Mouse (Mus musculus): Measurements from ENCODE around the gene Dnajc1.

Dnajc1 gene

DNA sequence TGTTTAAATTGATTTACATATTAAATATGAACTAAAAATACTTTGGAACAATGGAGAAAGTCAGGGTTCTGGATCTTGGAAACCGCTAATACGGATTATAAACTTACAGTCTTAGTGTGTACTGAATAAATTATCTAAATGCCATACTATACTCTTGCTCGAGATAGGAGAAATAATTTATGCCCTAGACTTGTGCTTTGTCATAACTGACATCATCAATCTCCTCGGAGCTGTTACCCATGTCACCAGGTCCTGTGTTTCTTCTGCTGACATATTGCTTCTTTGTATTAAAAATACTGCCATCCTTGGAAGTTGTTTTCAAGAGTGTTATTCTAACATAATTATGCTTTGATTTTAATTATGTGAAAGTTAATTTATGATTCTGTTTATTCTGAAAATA, 197.3 kb downstream of the Dnajc1 start:
- DNase-seq, result no peak

GRCm38 (mm10) chr2:18188367-18188766, 204.3 kb downstream of the Dnajc1 start:
- no peak for DNase-seq

GRCm38 (mm10) chr2:18183079-18183478, 209.6 kb downstream of the Dnajc1 start:
- no peak for DNase-seq

GRCm38 (mm10) chr2:18181631-18182030, 211.0 kb downstream of the Dnajc1 start:
- DNase-seq, result no peak

DNA sequence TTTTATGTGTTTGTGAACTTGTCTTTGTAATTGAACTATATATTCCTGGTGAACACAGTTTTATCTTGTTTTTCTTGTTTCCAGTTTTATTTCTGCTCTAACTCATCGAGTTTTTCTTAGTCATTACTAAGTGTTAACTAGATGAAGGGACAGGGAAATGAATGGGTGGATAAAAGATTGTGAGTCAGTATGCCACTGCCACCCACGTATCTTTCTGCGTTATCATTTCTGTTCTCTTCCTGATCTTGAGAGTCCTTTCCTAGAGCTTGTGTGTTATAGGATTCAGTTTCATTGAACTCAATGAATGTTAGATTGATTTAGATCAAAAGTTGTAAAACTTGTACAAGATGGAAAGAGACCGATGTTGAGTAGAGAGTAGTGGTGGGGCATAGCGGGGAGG, 212.3 kb downstream of the Dnajc1 start:
- DNase-seq, result no peak

DNA sequence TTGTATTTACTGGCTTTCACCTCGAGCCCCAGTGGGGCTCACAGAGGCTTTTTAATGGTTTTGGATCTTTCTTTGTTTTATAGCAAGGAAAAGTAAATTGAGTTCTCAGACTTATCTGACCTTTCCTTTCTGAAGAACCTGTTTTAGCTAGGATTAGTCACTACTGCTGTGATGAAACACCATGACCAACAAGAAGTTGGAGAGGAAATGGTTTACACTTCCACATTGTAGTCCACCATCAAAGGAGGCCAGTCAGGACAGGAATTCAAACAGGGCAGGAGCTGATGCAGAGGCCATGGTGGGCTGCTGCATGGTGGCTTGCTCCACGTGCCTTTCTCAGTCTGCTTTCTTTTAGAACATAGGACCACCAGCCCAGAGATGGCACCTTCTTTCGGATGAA, 216.4 kb downstream of the Dnajc1 start:
- DNase-seq, result no peak

- DNase-seq, result no peak
These were observed 217.4 kb downstream of the Dnajc1 start for GRCm38 (mm10) chr2:18175234-18175633.

- DNase-seq, result no peak
These were observed 223.3 kb downstream of the Dnajc1 start for GRCm38 (mm10) chr2:18169174-18169948.

- no peak for DNase-seq
These were observed 227.1 kb downstream of the Dnajc1 start for GRCm38 (mm10) chr2:18165511-18165910.

GRCm38 (mm10) chr2:18160992-18161391, 231.6 kb downstream of the Dnajc1 start:
- no peak for DNase-seq

- no peak for DNase-seq
These were observed 233.2 kb downstream of the Dnajc1 start for GRCm38 (mm10) chr2:18159426-18159825.

GRCm38 (mm10) chr2:18156131-18156530, 236.5 kb downstream of the Dnajc1 start:
- DNase-seq, result no peak

All from cerebellum, postnatal 14 days (tissue).